Mouse (Mus musculus): ENCODE measurements around the gene Dbr1. TPM values are rescaled to one million over a fixed set of nuclear protein-coding genes. Genes with fewer than 3 reads are reported as not detected.
A peak's percentile ranks its signal among the peaks of the same experiment; 100 is the strongest.

The Dbr1 gene
- 49.7 and 51.6 TPM in 2 replicates for total RNA-seq (2012; rRNA removed)
- 10 to 100 TPM in 1 of 2 experiments, not detected in 1; 53.7 TPM for polyA plus RNA-seq (2012; ENCODE audit: insufficient read depth in 1 of 2, insufficient read length in 2 of 2, low read depth in 1 of 2, low replicate concordance in 2 of 2, missing spikeins in 1 of 2)

DNA sequence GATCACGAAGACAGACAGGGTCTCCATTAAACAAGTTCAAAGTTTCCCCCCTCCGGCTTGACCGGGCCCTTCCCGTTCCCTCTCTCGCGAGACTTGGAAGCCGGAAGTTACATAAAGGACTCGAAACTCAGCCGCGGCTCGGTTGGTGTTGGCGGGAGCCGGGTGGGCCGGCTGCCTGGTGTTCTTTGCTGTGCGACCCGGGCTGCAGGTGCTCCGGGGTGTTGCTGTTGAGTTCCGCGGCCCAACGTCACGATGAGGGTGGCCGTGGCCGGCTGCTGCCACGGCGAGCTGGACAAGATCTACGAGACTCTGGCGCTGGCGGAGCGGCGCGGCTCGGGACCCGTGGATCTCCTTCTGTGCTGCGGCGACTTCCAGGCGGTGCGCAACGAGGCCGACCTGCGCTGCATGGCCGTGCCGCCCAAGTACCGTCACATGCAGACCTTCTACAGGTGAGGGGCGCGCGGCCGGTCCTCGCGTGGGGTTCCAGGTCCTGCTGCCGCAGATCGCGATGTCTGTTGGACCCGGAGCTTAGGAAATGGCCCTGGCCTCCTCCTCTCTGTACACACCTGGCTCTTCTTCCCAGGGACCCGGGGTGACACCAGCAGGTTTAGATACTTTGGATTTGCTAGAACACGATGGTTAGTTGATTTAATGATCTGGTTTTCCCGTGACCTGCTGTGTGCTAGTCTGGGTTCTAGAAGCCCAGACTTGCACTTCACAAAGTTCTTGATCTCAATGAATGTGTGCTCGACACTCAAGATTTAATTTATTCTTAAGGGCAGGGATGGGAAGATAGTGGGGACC is at the start of gene Dbr1:
Gene Dbr1, plus strand, starts transcription at position 123 of the 804 bp plus-strand sequence.
- H3K27me3 ChIP-seq (ENCODE audit: control insufficient read depth in 1 of 2, insufficient read depth in 2 of 2, low read length in 2 of 2), result no peaks in the 10 kb centered on the region
- peaks cover 4 to 27% of the 10 kb centered on the region in 2 experiments for H3K36me3 ChIP-seq (ENCODE audit: control insufficient read depth in 1 of 2, insufficient read depth in 2 of 2, low read length in 2 of 2)
- peak within 1 kb of the TSS; percentile 61 for H3K27ac ChIP-seq (ENCODE audit: control insufficient read depth, low read depth, low read length)
- H3K79me2 ChIP-seq (ENCODE audit: control insufficient read depth, insufficient read depth, low read length, poor library complexity), result peaks cover 26% of the 10 kb centered on the region
- H3K4me3 ChIP-seq (ENCODE audit: control insufficient read depth in 1 of 2, insufficient read depth in 1 of 2, low read depth in 2 of 2, low read length in 2 of 2), result peak within 1 kb of the TSS; percentile 73 to 97
- peak; percentile 94 for DNase-seq (ENCODE audit: low read depth, low spot score)
- no peaks in the 10 kb centered on the region for H3K9me3 ChIP-seq (replicated peaks; ENCODE audit: insufficient read depth, low read length)
- H3K4me1 ChIP-seq (ENCODE audit: control insufficient read depth in 1 of 2, insufficient read depth in 2 of 2, low read length in 2 of 2), result peaks cover 7 to 19% of the 10 kb centered on the region in 2 experiments; a peak in 3 of 4 replicates
- peak within 1 kb of the TSS; percentile 84 for H3K9ac ChIP-seq (ENCODE audit: control insufficient read depth, low read depth, low read length, poor library complexity, severe bottlenecking)
- no peak for TF ChIP-seq MAZ (IDR thresholded peaks at IDR 0.05; ENCODE audit: low read depth, low read length)
- no peak for TF ChIP-seq CTCF (IDR thresholded peaks at IDR 0.05 in 2 of 3, conservative IDR thresholded peaks at IDR 0.05 in 1 of 3; ENCODE audit: control insufficient read depth in 1 of 3, insufficient read depth in 1 of 3, low read depth in 2 of 3, low read length in 3 of 3, poor library complexity in 1 of 3, severe bottlenecking in 1 of 3)
- TF ChIP-seq USF2 (IDR thresholded peaks at IDR 0.05; ENCODE audit: borderline replicate concordance in 1 of 2, insufficient read depth in 1 of 2, low read depth in 1 of 2, low read length in 2 of 2), result no peak
- no peak for TF ChIP-seq NRF1 (IDR thresholded peaks at IDR 0.05; ENCODE audit: insufficient read depth, low read depth, low read length, poor library complexity, severe bottlenecking)
- peak; percentile 63; the same call in 1 of the 2 replicates for TF ChIP-seq E2F4 (IDR thresholded peaks at IDR 0.05; ENCODE audit: borderline replicate concordance, low read depth, low read length)
- TF ChIP-seq POLR2AphosphoS5 (IDR thresholded peaks at IDR 0.05; ENCODE audit: borderline replicate concordance, low read depth, low read length), result no peak
- TF ChIP-seq POLR2AphosphoS2 (IDR thresholded peaks at IDR 0.05; ENCODE audit: low read length), result peak; percentile 92
- TF ChIP-seq TBP (IDR thresholded peaks at IDR 0.05; ENCODE audit: low read depth, low read length), result peak; percentile 95
- 0 out of 2 replicates have a peak, but pooled peaks have one; percentile 23 for TF ChIP-seq CHD1 (IDR thresholded peaks at IDR 0.05; ENCODE audit: low read depth, low read length)
- TF ChIP-seq MAX (IDR thresholded peaks at IDR 0.05; ENCODE audit: low read length), result no peak; the same call in none of the 2 replicates
- TF ChIP-seq UBTF (IDR thresholded peaks at IDR 0.05; ENCODE audit: borderline replicate concordance, insufficient read depth, low read depth, low read length), result 0 out of 2 replicates have a peak, but pooled peaks have one; percentile 42
- TF ChIP-seq MYC (IDR thresholded peaks at IDR 0.05; ENCODE audit: low read depth, low read length), result peak; percentile 38; the same call in 1 of the 2 replicates
- no peak for TF ChIP-seq GATA1 (IDR thresholded peaks at IDR 0.05; ENCODE audit: low read depth, low read length)
- TF ChIP-seq RAD21 (IDR thresholded peaks at IDR 0.05; ENCODE audit: low read depth, low read length), result no peak
- no peak for TF ChIP-seq TAL1 (IDR thresholded peaks at IDR 0.05; ENCODE audit: low read length)
- peak; percentile 85; the same call in 1 of the 2 replicates for TF ChIP-seq ZMIZ1 (IDR thresholded peaks at IDR 0.05; ENCODE audit: low read depth, low read length)
- no peak for TF ChIP-seq RCOR1 (IDR thresholded peaks at IDR 0.05; ENCODE audit: low read depth, low read length)
- no peak for TF ChIP-seq SMC3 (IDR thresholded peaks at IDR 0.05; ENCODE audit: low read depth, low read length)
- TF ChIP-seq ZC3H11A (IDR thresholded peaks at IDR 0.05; ENCODE audit: low read depth, low read length), result no peak
- TF ChIP-seq SIN3A (IDR thresholded peaks at IDR 0.05; ENCODE audit: low read length), result peak; percentile 75; the same call in 1 of the 2 replicates
- no peak for TF ChIP-seq ZKSCAN1 (IDR thresholded peaks at IDR 0.05; ENCODE audit: low read depth, low read length)
- peak; percentile 97 for TF ChIP-seq NELFE (IDR thresholded peaks at IDR 0.05; ENCODE audit: low read depth, low read length)
- no peak; the same call in 1 of the 2 replicates for TF ChIP-seq TCF12 (IDR thresholded peaks at IDR 0.05; ENCODE audit: low read depth, low read length)
- TF ChIP-seq MEF2A (IDR thresholded peaks at IDR 0.05; ENCODE audit: extremely low read depth, insufficient replicate concordance, low read depth, low read length, poor library complexity, severe bottlenecking), result no peak
- TF ChIP-seq MYB (IDR thresholded peaks at IDR 0.05; ENCODE audit: low read depth, low read length), result no peak
- no peak for TF ChIP-seq ETS1 (IDR thresholded peaks at IDR 0.05; ENCODE audit: low read depth, low read length)
- TF ChIP-seq CHD2 (IDR thresholded peaks at IDR 0.05; ENCODE audit: low read length), result peak; percentile 99
- TF ChIP-seq JUND (IDR thresholded peaks at IDR 0.05; ENCODE audit: low read depth, low read length), result no peak
- TF ChIP-seq ZNF384 (IDR thresholded peaks at IDR 0.05; ENCODE audit: low read depth, low read length), result no peak
- peak; percentile 48; the same call in 1 of the 2 replicates for TF ChIP-seq MXI1 (IDR thresholded peaks at IDR 0.05; ENCODE audit: low read depth, low read length)
- TF ChIP-seq USF1 (IDR thresholded peaks at IDR 0.05; ENCODE audit: low read depth, low read length), result no peak
- no peak for TF ChIP-seq BHLHE40 (IDR thresholded peaks at IDR 0.05; ENCODE audit: borderline replicate concordance, low read depth, low read length)
- no peak for TF ChIP-seq GABPA (IDR thresholded peaks at IDR 0.05; ENCODE audit: low read depth, low read length)
- TF ChIP-seq ELF1 (IDR thresholded peaks at IDR 0.05; ENCODE audit: low read depth, low read length), result peak; percentile 92

Measured in MEL (cell line).